Mouse (Mus musculus): ENCODE data around the gene Chid1. TPM values are rescaled to one million over a fixed set of nuclear protein-coding genes. Genes with fewer than 3 reads are reported as not detected.

Gene Chid1
- 10 to 100 TPM; 81.3 to 84.0 TPM for total RNA-seq (2021)

DNA sequence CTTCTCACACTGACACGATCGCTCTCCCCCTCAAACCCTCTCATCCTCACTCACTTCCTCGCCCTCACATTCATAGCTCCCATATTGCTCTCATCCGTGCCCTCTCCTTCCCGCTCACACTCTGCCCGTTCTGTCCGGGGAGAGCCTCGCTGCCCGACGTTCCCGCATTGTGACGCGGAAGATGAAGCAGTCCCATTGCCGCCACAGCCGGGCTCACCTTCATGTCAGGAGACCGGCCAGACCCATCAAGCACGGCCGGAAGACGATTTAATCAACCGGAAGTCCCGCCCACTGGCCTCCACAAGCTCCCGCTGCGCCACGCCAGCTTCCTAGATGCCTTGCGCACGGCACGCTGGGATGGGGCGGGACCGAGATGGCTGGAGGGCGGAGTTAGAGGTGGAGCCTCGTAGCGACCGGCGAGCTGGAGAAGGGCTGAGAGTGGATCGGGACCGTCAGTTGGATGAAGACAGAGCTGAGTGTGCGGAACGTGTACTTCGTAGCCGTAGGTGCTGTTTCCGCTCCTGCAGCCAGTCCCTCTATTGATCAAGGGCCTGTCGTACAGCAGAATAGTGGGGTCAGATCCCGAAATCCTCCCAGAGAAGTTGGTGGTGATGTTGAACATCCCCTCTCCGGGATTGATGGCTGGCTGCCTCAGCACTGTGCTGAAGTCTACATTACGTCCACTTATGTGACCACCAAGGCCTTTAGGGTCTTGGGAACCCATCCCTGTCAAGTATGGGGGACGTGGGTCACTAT is at the start of gene Chid1:
Chid1 (minus strand) TSS at position 302 of the 756 bp plus-strand sequence.
- peak; percentile 90 to 96 for DNase-seq (ENCODE audit: extremely low spot score in 1 of 2, low spot score in 1 of 2)

DNA sequence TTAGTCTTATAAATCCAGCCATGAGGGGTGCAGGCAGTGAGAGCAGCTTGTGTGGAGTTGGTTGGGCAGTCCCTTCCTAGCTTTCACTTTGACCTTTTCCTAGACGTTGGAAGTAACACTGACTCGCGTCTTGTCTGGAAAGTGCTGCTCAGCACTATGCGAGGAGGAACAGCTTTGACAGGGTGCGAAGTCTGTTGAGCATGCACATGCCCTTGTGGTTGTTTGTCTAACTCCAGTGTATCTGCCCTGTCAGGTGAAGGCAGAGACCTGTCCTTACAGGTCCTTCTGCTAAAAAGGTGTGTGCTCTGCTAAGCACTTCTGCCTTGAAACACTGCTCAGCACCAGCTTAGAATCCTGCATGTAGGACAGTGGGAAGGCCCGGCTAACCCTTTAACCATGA is 49.2 kb upstream of the Chid1 start:
- no peak for DNase-seq (ENCODE audit: extremely low spot score in 1 of 2, low spot score in 1 of 2)

DNA sequence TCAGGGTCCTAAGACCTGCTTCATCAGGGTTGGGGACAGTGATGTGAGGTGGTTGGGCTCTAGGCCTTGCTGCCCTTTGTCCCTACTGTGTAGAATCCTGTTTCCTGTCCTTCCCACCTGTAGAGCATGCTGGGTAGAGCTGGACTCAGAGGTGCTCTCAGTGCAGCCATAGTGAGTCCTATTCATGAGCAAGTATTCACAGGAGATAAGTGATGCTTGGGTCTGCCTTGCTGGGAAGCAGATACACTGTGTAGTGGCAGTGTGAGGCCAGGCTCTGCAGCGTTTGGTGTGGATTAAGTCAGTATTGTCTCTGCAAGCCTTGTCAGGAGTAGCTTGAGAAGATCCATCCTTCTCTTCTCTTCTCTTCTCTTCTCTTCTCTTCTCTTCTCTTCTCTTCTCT is 46.2 kb upstream of the Chid1 start:
- no peak for DNase-seq (ENCODE audit: extremely low spot score in 1 of 2, low spot score in 1 of 2)

DNA sequence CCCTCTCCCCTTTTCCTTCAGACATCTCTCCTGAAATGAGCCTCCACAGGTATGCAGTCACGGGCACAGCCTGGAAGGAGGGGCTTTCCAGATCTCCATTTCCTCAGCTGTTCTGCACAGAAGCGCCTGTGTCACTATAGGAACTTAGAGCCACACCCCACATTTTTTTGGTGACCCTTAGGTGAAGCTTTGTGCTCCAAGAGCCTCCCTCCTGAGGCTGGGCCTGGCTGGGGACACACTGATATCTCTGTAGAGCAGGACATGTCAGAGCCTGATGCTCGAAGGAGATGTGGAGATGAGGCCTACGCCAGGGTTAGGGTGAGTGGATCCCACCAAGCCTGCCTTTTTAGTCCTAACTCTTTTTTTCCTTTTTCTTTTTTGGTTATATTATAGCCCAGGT is 45.6 kb upstream of the Chid1 start:
- no peak for DNase-seq (ENCODE audit: extremely low spot score in 1 of 2, low spot score in 1 of 2)

DNA sequence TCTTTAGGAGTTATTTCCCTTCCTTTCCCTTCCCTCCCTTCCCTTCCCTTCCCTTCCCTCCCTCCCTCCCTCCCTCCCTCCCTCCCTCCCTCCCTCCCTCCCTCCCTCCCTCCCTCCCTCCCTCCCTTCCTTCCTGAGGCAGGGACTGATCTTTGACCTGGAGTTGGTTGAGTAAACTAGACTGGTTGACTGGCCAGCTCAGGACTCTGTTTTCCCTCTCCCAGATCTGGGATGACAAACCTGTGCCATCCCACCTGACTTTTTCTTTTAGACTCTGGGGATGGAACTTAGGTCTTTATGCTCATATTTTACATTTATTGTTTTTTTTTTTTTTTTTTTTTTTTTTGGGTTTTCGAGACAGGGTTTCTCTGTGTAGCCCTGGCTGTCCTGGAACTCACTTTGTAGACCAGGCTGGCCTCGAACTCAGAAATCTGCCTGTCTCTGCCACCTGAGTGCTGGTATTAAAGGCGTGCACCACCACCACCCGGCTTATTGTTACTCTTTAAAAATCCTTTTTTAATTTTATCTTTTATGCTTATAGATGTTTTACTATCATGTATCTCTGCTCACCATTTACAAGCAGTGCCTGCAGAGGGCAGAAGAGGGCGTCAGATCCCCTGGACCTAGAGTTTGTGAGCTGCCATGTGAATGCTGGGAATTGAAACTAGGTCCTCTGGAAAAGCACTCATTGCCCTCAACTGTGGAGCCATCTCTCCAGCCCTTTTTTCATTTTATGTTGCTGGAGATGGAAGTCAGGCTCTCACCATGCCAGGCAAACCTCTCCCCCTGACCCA is 44.6 kb upstream of the Chid1 start:
- DNase-seq (ENCODE audit: extremely low spot score in 1 of 2, low spot score in 1 of 2): no peak

DNA sequence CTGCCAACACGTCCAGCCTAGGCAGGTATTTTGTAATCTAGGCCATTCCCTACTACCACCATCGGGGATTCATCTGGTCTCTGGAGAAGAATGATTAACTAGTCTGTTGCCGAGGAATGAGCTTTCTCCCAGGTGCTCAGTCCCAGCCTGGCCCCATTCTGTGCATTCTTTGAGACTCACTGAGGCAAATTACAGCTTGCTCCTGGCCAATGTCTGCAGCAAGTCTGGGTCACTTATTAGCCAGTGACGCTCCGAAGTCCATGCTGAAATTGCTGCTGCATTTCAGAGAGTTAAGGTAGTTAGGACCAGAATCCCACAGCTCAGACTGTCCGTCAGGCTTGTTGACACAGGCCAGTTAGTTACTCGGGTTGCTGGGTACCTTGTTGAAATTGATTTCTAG is 41.7 kb upstream of the Chid1 start:
- DNase-seq (ENCODE audit: extremely low spot score in 1 of 2, low spot score in 1 of 2): no peak

DNA sequence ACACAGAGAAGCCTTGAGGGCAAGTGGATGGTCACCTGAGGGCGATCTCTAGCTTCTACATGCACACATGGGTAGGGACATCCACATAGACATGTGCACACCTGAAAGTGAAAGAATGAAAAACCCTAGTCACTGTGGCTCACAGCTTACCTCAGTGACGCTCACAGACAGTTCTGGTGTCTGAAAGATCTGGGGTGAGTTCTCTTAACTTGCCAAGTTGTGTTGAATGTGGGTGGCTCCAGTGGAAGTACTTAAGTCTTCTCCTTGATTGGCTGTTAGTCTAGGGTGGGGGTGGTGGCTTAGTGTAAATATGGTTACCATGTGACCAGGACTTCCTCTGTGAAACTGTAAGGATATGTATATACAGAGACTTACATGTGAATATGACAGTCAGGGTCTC is 39.3 kb upstream of the Chid1 start:
- no peak for DNase-seq (ENCODE audit: extremely low spot score in 1 of 2, low spot score in 1 of 2)

DNA sequence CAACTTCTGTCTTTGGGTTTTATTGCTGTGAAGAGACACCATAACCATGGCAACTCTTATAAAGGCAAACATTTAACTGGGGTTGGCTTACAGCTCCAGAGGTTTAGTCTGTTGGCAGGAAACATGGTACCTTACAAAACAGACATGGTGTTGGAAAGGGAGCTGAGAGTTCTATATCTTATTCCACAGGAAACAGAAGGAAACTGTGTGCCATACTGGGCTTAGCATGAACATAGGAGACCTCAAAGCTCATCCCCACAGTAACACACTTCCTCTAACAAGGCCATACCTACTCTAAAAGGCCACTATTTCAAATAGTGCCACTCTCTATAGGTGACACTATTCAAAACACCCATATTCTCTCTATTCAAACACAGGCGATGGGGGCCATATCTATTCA is 38.9 kb upstream of the Chid1 start:
- DNase-seq (ENCODE audit: extremely low spot score in 1 of 2, low spot score in 1 of 2): no peak

DNA sequence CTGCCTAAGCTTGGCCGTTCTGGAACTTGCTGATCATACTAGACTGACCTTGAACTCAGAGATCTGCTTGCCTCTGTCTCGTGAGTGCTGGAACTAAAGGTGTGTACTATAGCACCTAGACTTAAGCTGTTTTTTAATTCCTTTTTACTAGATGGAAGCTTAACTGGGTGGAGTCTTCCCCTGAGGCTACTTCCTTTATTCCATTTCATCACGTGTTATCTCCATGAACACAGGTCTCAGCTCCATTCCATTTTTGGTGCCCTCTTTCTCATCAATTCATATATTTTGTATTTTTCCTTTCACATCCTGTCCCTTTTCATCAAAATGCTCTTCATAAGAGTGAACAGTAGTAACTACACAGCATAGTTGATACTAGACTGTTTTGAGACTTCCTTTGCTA is 38.1 kb upstream of the Chid1 start:
- no peak for DNase-seq (ENCODE audit: extremely low spot score in 1 of 2, low spot score in 1 of 2)

DNA sequence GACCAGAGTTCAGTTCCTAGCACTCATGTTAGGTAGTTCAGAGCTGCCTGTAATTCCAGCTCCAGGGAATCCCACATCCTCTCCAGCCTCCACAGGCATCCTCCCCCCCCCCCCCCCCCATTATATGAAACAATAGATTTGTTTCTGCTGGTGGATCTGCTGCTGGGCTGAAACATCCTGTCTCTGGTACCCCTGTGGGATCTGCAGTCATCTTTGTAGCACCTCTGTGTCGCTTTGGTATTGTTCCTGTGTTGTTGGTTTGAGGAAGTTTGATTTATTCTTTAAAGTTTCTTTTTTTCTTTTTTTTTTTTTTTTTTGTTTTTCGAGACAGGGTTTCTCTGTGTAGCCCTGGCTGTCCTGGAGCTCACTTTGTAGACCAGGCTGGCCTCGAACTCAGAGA is 35.8 kb upstream of the Chid1 start:
- DNase-seq (ENCODE audit: extremely low spot score in 1 of 2, low spot score in 1 of 2): no peak

DNA sequence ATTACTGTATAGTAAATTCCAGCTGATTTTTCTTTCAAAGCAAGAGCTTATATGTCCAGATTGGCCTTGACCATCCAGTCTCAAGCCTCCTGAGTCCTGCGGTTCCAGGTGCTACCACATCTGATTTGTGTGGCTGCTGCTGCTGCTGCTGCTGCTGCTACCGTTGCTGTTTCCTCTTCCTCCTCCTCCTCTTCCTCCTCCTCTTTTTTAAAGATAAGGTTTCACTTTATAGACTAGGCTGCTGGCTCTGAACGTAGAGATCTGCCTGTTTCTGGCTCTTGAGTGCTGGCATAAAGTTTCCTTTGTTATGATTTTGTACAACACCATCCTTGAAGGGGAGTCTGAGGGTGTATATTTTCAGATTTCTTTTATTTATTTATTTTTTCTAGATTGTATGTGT is 34.4 kb upstream of the Chid1 start:
- no peak for DNase-seq (ENCODE audit: extremely low spot score in 1 of 2, low spot score in 1 of 2)

DNA sequence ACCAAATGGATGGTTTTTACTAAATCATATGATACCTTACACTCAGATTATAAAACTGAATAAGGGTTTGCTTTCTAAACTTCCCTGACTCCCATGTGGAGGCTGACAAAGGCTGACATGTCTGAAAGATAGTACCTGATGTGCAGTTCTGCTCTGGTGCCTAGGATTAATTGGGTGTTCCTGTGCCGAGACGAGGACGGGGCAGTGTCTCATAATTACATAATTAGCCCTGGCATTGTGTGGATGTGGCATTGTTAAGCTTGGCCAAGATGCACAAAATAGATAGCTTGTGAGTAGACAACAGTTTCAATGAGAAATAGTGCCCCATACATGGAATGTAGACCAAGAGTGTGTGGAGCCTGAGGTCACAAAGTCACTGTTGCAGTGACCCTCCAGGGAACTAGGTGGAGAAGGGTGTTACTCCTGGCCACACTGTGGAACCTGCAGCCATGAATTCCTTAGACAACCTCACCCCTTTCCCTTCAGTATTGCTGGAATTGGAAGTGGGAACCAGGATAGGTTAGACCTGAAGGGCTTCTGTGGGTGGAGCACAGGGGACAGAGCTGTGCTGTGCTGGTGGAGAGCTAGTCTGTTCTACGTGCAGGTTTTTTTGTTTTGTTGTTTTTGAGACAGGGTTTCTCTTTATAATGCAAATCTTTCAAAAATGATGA is 31.1 kb upstream of the Chid1 start:
- DNase-seq (ENCODE audit: extremely low spot score in 1 of 2, low spot score in 1 of 2): no peak

DNA sequence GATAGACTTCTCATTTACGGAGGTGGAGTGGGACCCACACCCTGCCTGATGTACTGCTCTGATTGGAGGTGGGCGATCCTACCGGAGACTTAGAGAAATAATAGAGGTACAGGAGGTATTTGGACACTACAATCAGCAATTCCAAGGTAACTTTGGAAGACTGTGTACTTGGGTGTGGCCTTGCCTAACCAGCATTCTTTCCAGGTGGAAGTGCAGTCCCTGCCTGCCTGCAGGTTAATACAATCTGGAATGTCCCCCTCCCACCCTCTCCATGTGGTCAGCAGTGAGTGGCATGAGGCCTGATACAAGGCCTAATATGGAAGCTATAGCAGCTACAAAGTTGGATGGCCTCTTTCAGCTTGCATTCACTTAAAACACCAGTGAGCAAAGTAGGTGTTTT is 30.3 kb upstream of the Chid1 start:
- DNase-seq (ENCODE audit: extremely low spot score in 1 of 2, low spot score in 1 of 2): no peak

DNA sequence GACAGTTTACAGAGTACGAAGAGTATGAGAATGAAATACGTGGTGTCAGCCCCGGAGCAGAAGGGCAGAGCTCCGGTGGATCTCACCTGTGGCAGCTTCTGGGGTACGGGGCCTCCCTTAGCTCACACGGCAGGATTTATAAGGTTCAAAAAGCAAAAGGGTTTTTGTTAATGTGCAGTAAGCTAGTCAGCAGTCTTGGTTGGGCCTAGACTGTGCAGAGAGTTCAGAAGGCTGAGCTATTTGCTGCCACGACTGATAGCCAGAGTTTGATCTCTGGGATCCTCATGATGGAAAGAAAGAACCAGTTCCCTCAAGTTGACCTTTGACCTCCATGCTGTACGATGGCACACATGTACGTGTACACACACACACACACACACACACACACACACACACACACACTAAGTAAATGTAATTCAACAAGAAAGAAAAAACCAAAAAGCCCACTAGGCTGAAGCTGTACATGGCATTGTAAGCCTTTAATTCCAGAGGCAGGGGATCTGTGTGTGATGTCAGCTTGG is 29.7 kb upstream of the Chid1 start:
- no peak for DNase-seq (ENCODE audit: extremely low spot score in 1 of 2, low spot score in 1 of 2)

DNA sequence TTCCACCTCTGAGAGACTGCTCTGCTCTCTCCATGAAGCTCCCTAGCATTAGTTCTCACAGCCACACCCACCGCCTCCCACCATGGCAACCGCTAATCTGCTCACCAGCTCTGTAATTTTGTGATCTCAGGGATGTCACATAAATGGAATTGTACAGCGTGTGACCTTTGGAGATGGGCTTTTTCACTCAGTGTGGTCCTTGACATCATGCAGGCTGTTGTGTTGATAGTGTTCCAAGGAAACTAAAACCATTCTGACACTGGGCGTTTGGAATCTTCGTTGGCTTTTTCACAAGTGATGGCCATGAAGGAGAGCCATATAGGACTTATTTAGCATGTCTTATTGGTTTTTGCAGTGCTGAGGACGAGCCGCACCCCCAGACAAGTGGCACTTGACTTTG is 26.9 kb upstream of the Chid1 start:
- DNase-seq (ENCODE audit: extremely low spot score in 1 of 2, low spot score in 1 of 2): no peak

DNA sequence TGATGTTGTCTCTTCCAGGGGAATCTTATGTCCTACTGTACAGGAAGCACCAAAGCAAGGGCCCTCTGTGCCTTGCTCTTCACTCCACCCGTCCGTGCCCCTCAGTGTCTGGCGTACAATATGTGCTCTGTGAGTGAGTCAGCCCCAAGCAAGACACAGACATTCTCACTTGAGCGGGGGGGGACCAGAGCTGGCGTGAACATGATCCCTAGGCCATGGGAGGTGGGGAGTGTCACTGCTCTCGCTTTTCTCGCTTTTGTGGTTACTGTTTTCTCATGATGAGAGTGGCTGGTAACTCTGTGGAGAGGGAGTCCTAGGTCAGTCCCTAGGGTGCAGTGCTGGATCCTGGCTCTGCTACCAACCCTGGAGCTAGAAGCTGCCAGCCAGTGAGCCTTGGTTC is 24.9 kb upstream of the Chid1 start:
- DNase-seq (ENCODE audit: extremely low spot score in 1 of 2, low spot score in 1 of 2): no peak

DNA sequence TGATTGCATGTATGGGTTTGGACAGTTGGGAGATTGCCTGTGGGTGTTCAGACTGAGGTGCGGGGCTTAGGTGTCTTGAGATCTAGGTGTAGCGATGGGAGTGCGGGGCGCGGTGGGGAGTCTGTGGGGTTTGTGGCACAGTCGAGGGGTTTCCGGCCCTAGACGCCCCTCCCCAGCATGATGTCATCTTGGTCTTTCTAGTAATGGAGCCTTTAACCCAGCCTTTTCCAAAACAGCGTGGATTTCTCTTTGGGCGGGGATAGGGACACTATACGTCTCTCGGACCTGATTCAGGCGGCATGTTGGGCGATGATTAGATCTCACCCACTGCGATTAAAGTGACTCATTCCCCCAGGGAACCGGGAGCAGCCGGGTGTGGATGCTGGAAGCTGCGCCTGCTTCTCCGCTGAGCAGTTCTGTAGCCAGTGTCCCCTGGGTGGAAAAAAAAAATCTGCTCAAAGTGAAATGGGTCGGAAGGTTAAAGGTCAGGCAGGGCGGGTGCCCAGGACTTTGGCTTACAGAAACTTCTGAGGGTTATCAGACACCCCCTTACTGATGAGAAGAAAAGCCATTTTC is 23.3 kb upstream of the Chid1 start:
- DNase-seq (ENCODE audit: extremely low spot score in 1 of 2, low spot score in 1 of 2): peak in 1 of 2 experiments; percentile 38

DNA sequence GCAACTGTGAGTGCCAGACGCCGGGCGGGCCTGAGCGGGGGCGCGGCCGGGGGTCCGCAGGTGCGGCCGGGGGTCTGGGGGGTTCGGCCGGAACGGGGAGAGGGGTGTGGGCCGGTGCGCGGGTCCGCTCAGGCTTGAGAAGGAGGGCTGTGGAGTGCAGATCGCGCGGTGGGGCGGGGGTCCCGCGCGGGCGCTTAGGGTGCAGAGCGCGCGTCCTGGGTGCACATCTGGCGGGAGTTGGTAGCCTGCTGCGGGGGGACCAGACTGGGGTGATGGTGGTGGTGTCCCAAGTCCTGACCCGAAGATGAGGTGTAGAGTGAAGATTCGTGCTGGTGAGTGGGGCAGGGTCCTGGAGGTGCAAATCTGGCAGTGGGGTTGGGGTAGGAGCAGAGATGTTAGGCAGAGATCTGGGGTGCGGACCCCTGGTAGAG is 22.8 kb upstream of the Chid1 start:
- no peak for DNase-seq (ENCODE audit: extremely low spot score in 1 of 2, low spot score in 1 of 2)

DNA sequence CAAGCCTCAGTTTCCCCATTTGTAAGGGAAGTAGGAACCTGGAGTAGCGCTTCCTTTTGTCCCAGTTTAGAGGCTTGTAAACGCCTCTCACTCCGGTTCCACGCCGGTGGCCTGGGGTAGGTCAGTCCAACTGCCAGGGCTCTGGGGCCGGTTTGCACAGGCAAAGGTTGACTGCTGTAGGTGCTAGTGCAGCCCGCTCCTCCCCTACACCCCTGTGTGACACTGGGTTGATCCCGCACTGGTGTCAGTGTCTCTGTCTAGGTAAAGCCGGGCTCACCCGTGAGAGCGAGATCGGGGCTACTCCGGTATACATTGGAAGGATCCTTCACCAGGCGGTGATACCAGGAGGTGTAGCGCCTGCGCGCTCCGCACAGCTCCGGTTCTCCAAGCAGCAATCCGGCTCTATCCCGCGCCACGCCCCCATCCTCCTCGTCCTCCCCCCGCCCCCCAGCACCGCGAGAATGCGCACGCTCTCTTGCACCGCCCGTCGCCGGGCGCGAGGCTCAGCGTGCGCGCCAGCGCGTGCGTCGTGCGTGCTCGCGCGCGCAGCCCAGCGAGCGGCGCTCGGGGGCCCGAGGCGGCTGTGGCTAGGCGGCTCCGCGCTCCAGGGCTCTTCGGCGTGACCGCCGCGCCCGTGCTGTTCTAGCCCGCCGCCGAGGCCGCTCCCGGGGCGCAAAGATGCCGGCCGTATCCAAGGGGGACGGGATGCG is 22.2 kb upstream of the Chid1 start, which contains the start of gene Ap2a2:
Ap2a2 (plus strand) TSS at position 492 of the 710 bp plus-strand sequence.
- DNase-seq (ENCODE audit: extremely low spot score in 1 of 2, low spot score in 1 of 2): peak; percentile 81

DNA sequence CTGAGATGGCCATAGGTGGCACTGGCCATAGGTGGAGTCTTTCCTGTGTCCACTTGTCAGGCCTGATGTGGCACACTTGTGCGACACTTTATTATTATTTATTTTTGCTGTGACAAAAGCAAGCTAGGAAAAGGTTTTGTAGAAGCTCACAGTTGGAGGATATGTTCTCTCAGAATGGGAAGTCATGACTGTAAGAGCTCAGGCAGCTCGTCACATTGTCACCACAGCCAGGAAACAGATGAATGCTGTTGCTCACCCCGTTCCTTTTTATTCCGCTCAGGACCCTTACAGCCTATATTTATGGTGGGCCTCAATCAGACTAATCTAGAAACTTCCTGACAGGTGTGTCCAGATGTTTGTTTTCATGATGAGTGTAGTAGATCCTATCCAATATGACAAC is 20.8 kb upstream of the Chid1 start:
- no peak for DNase-seq (ENCODE audit: extremely low spot score in 1 of 2, low spot score in 1 of 2)
